Mouse (Mus musculus): Measurements from ENCODE around the gene Rufy3. TPM values are rescaled to one million over a fixed set of nuclear protein-coding genes. Genes with fewer than 3 reads are reported as not detected.

Rufy3 gene
- total RNA-seq, 2 experiments from 2014 or later: 190 to 191 TPM

GRCm38 (mm10) chr5:88566034-88566841 lies 1.4 kb downstream of the Rufy3 start:
- no peak for DNase-seq (ENCODE audit: low spot score in 2 of 2)
- intact Hi-C loops (cut with DNase I): no loop called here

- DNase-seq (ENCODE audit: low spot score in 2 of 2): no peak
- intact Hi-C loops (cut with DNase I): no loop called here
These were observed 4.7 kb downstream of the Rufy3 start for GRCm38 (mm10) chr5:88569541-88569940.

- intact Hi-C loops (cut with DNase I): no loop called here
- DNase-seq (ENCODE audit: low spot score in 2 of 2): no peak
These were observed 10.0 kb downstream of the Rufy3 start for GRCm38 (mm10) chr5:88574829-88575228.

GRCm38 (mm10) chr5:88575506-88576338 lies 10.9 kb downstream of the Rufy3 start:
- intact Hi-C loops (cut with DNase I): no loop called here
- DNase-seq (ENCODE audit: low spot score in 2 of 2): no peak

GRCm38 (mm10) chr5:88580681-88581080 lies 15.8 kb downstream of the Rufy3 start:
- no peak for DNase-seq (ENCODE audit: low spot score in 2 of 2)
- intact Hi-C loops (cut with DNase I): no loop called here

- intact Hi-C loops (cut with DNase I): no loop called here
These were observed 16.5 kb downstream of the Rufy3 start for GRCm38 (mm10) chr5:88581343-88581742.

GRCm38 (mm10) chr5:88583271-88584031 lies 18.6 kb downstream of the Rufy3 start:
- intact Hi-C loops (cut with DNase I): loop anchor here (1.0 kb wide), 1 partner anchor 16 kb away; no protein-coding TSS in a partner anchor
- peak; percentile 92 to 97 for DNase-seq (ENCODE audit: low spot score in 2 of 2)

More at GRCm38 (mm10) chr5:88581343-88581742, 16.5 kb downstream of the Rufy3 start:
- DNase-seq (ENCODE audit: low spot score in 2 of 2): no peak

- DNase-seq (ENCODE audit: low spot score in 2 of 2): peak; percentile 51 to 75
- intact Hi-C loops (cut with DNase I): no loop called here
These were observed 19.2 kb downstream of the Rufy3 start for GRCm38 (mm10) chr5:88584061-88584460.

- no peak for DNase-seq (ENCODE audit: low spot score in 2 of 2)
- intact Hi-C loops (cut with DNase I): no loop called here
These were observed 21.8 kb downstream of the Rufy3 start for GRCm38 (mm10) chr5:88586407-88587174.

- DNase-seq (ENCODE audit: low spot score in 2 of 2): no peak
- intact Hi-C loops (cut with DNase I): no loop called here
These were observed 22.5 kb downstream of the Rufy3 start for GRCm38 (mm10) chr5:88587211-88587934.

- intact Hi-C loops (cut with DNase I): no loop called here
- DNase-seq (ENCODE audit: low spot score in 2 of 2): no peak
These were observed 23.6 kb downstream of the Rufy3 start for GRCm38 (mm10) chr5:88588481-88588880.

- no peak for DNase-seq (ENCODE audit: low spot score in 2 of 2)
- intact Hi-C loops (cut with DNase I): no loop called here
These were observed 28.8 kb downstream of the Rufy3 start for GRCm38 (mm10) chr5:88593421-88594172.

- DNase-seq (ENCODE audit: low spot score in 2 of 2): no peak
- intact Hi-C loops (cut with DNase I): no loop called here
These were observed 29.3 kb downstream of the Rufy3 start for GRCm38 (mm10) chr5:88594173-88594569.

- DNase-seq (ENCODE audit: low spot score in 2 of 2): no peak
- intact Hi-C loops (cut with DNase I): no loop called here
These were observed 31.0 kb downstream of the Rufy3 start for GRCm38 (mm10) chr5:88595537-88596455.

GRCm38 (mm10) chr5:88598961-88599360 lies 34.1 kb downstream of the Rufy3 start:
- no peak for DNase-seq (ENCODE audit: low spot score in 2 of 2)
- intact Hi-C loops (cut with DNase I): loop anchor here (1.0 kb wide), 1 partner anchor 16 kb away; no protein-coding TSS in a partner anchor

GRCm38 (mm10) chr5:88602030-88602429 lies 37.2 kb downstream of the Rufy3 start:
- no peak for DNase-seq (ENCODE audit: low spot score in 2 of 2)
- intact Hi-C loops (cut with DNase I): no loop called here

- DNase-seq (ENCODE audit: low spot score in 2 of 2): no peak
- intact Hi-C loops (cut with DNase I): no loop called here
These were observed 37.9 kb downstream of the Rufy3 start for GRCm38 (mm10) chr5:88602713-88603112.
